Mouse (Mus musculus): ENCODE measurements around the gene Ear6. TPM values are rescaled to one million over a fixed set of nuclear protein-coding genes. Genes with fewer than 3 reads are reported as not detected.
"Not testable (repeated sequence)": the region's sequence is repeated elsewhere in the genome, so short reads cannot be mapped to it uniquely, and the experiment has no call there.

The Ear6 gene
- 0.19 and 0.79 TPM in 2 replicates for polyA plus RNA-seq (2015; fragmentation: Nextera tagmentation; extraction: Ambion mirVana)

- Histone ChIP-seq H3K36me3 (ENCODE audit: control insufficient read depth, insufficient read depth, low read length) (no peaks in the 10 kb centered on the region), H3K4me3 (replicated peaks; ENCODE audit: low read length) (no peak within 1 kb of the TSS), H3K9ac (ENCODE audit: low read length) (no peak within 1 kb of the TSS), H3K4me1 (ENCODE audit: control insufficient read depth, insufficient read depth, low read length) (no peaks in the 10 kb centered on the region), H3K27me3 (ENCODE audit: control insufficient read depth, insufficient read depth, low read length) (no peaks in the 10 kb centered on the region), H3K9me3 (replicated peaks; ENCODE audit: control insufficient read depth, low read length) (no peaks in the 10 kb centered on the region), H3K4me2 (ENCODE audit: low read depth, low read length) (no peak within 1 kb of the TSS), H3K27ac (ENCODE audit: low read length) (no peak within 1 kb of the TSS)
- no peak for ATAC-seq (ENCODE audit: insufficient read depth, low FRiP score)
Measured at GRCm38 (mm10) chr14:51853399-51853798, at the start of gene Ear6. Gene Ear6, plus strand, starts transcription at chr14:51853699.

GRCm38 (mm10) chr14:51826625-51827024 is 26.9 kb upstream of the Ear6 start:
- H3K27ac ChIP-seq (ENCODE audit: low read length): no peak overlapping the region
- no peaks in the 10 kb centered on the region for H3K4me1 ChIP-seq (ENCODE audit: control insufficient read depth, insufficient read depth, low read length)
- H3K9me3 ChIP-seq (replicated peaks; ENCODE audit: control insufficient read depth, low read length): no peaks in the 10 kb centered on the region
- WGBS: 58% methylated on average over 1 of the region's 1 CpGs
- no peak overlapping the region for H3K9ac ChIP-seq (ENCODE audit: low read length)
- no peaks in the 10 kb centered on the region for H3K27me3 ChIP-seq (ENCODE audit: control insufficient read depth, insufficient read depth, low read length)
- no peak overlapping the region for H3K4me2 ChIP-seq (ENCODE audit: low read depth, low read length)
- no peak for ATAC-seq (ENCODE audit: insufficient read depth, low FRiP score)
- H3K36me3 ChIP-seq (ENCODE audit: control insufficient read depth, insufficient read depth, low read length): no peaks in the 10 kb centered on the region
- H3K4me3 ChIP-seq (replicated peaks; ENCODE audit: low read length): no peak overlapping the region

GRCm38 (mm10) chr14:51827842-51828241 is 25.7 kb upstream of the Ear6 start:
- H3K9ac ChIP-seq (ENCODE audit: low read length); H3K9me3 ChIP-seq (replicated peaks; ENCODE audit: control insufficient read depth, low read length); ATAC-seq (ENCODE audit: insufficient read depth, low FRiP score); H3K27ac ChIP-seq (ENCODE audit: low read length); H3K4me3 ChIP-seq (replicated peaks; ENCODE audit: low read length); H3K36me3 ChIP-seq (ENCODE audit: control insufficient read depth, insufficient read depth, low read length); H3K27me3 ChIP-seq (ENCODE audit: control insufficient read depth, insufficient read depth, low read length); H3K4me1 ChIP-seq (ENCODE audit: control insufficient read depth, insufficient read depth, low read length); H3K4me2 ChIP-seq (ENCODE audit: low read depth, low read length): not testable (repeated sequence)
- WGBS: 25% methylated on average over 5 of the region's 5 CpGs

- no peak overlapping the region for H3K9ac ChIP-seq (ENCODE audit: low read length)
- H3K9me3 ChIP-seq (replicated peaks; ENCODE audit: control insufficient read depth, low read length): no peaks in the 10 kb centered on the region
- WGBS: 85% methylated on average over 6 of the region's 6 CpGs
- no peak for ATAC-seq (ENCODE audit: insufficient read depth, low FRiP score)
- no peaks in the 10 kb centered on the region for H3K27me3 ChIP-seq (ENCODE audit: control insufficient read depth, insufficient read depth, low read length)
- no peak overlapping the region for H3K27ac ChIP-seq (ENCODE audit: low read length)
- no peaks in the 10 kb centered on the region for H3K36me3 ChIP-seq (ENCODE audit: control insufficient read depth, insufficient read depth, low read length)
- H3K4me1 ChIP-seq (ENCODE audit: control insufficient read depth, insufficient read depth, low read length): no peaks in the 10 kb centered on the region
- no peak overlapping the region for H3K4me2 ChIP-seq (ENCODE audit: low read depth, low read length)
- H3K4me3 ChIP-seq (replicated peaks; ENCODE audit: low read length): no peak overlapping the region
Measured at GRCm38 (mm10) chr14:51829188-51829587, 24.3 kb upstream of the Ear6 start.

GRCm38 (mm10) chr14:51838480-51838879 is 15.0 kb upstream of the Ear6 start:
- H3K27me3 ChIP-seq (ENCODE audit: control insufficient read depth, insufficient read depth, low read length); H3K4me3 ChIP-seq (replicated peaks; ENCODE audit: low read length); H3K4me1 ChIP-seq (ENCODE audit: control insufficient read depth, insufficient read depth, low read length); H3K9me3 ChIP-seq (replicated peaks; ENCODE audit: control insufficient read depth, low read length); ATAC-seq (ENCODE audit: insufficient read depth, low FRiP score); H3K4me2 ChIP-seq (ENCODE audit: low read depth, low read length); H3K36me3 ChIP-seq (ENCODE audit: control insufficient read depth, insufficient read depth, low read length); H3K27ac ChIP-seq (ENCODE audit: low read length); H3K9ac ChIP-seq (ENCODE audit: low read length): not testable (repeated sequence)
- 25% methylated on average over 2 of the region's 2 CpGs for WGBS

GRCm38 (mm10) chr14:51842250-51842649 is 11.2 kb upstream of the Ear6 start:
- Histone ChIP-seq H3K4me1 (ENCODE audit: control insufficient read depth, insufficient read depth, low read length) (no peaks in the 10 kb centered on the region), H3K9ac (ENCODE audit: low read length) (no peak overlapping the region), H3K4me3 (replicated peaks; ENCODE audit: low read length) (no peak overlapping the region), H3K36me3 (ENCODE audit: control insufficient read depth, insufficient read depth, low read length) (no peaks in the 10 kb centered on the region), H3K27ac (ENCODE audit: low read length) (no peak overlapping the region), H3K27me3 (ENCODE audit: control insufficient read depth, insufficient read depth, low read length) (no peaks in the 10 kb centered on the region), H3K9me3 (replicated peaks; ENCODE audit: control insufficient read depth, low read length) (no peaks in the 10 kb centered on the region), H3K4me2 (ENCODE audit: low read depth, low read length) (no peak overlapping the region)
- no peak for ATAC-seq (ENCODE audit: insufficient read depth, low FRiP score)
- 76% methylated on average over 1 of the region's 1 CpGs for WGBS

- H3K36me3 ChIP-seq (ENCODE audit: control insufficient read depth, insufficient read depth, low read length): no peaks in the 10 kb centered on the region
- no peak for ATAC-seq (ENCODE audit: insufficient read depth, low FRiP score)
- H3K4me2 ChIP-seq (ENCODE audit: low read depth, low read length): no peak overlapping the region
- WGBS: 77% methylated on average over 2 of the region's 2 CpGs
- H3K9ac ChIP-seq (ENCODE audit: low read length): no peak overlapping the region
- H3K9me3 ChIP-seq (replicated peaks; ENCODE audit: control insufficient read depth, low read length): no peaks in the 10 kb centered on the region
- H3K27me3 ChIP-seq (ENCODE audit: control insufficient read depth, insufficient read depth, low read length): no peaks in the 10 kb centered on the region
- no peak overlapping the region for H3K27ac ChIP-seq (ENCODE audit: low read length)
- H3K4me3 ChIP-seq (replicated peaks; ENCODE audit: low read length): no peak overlapping the region
- H3K4me1 ChIP-seq (ENCODE audit: control insufficient read depth, insufficient read depth, low read length): no peaks in the 10 kb centered on the region
Measured at GRCm38 (mm10) chr14:51842781-51843180, 10.7 kb upstream of the Ear6 start.

- Histone ChIP-seq H3K4me1 (ENCODE audit: control insufficient read depth, insufficient read depth, low read length) (no peaks in the 10 kb centered on the region), H3K4me3 (replicated peaks; ENCODE audit: low read length) (no peak overlapping the region), H3K27ac (ENCODE audit: low read length) (no peak overlapping the region), H3K27me3 (ENCODE audit: control insufficient read depth, insufficient read depth, low read length) (no peaks in the 10 kb centered on the region), H3K9ac (ENCODE audit: low read length) (no peak overlapping the region), H3K9me3 (replicated peaks; ENCODE audit: control insufficient read depth, low read length) (no peaks in the 10 kb centered on the region), H3K4me2 (ENCODE audit: low read depth, low read length) (no peak overlapping the region), H3K36me3 (ENCODE audit: control insufficient read depth, insufficient read depth, low read length) (no peaks in the 10 kb centered on the region)
- ATAC-seq (ENCODE audit: insufficient read depth, low FRiP score): no peak
Measured at GRCm38 (mm10) chr14:51843882-51844281, 9.6 kb upstream of the Ear6 start.

- Histone ChIP-seq H3K27ac (ENCODE audit: low read length) (no peak overlapping the region), H3K4me1 (ENCODE audit: control insufficient read depth, insufficient read depth, low read length) (no peaks in the 10 kb centered on the region), H3K27me3 (ENCODE audit: control insufficient read depth, insufficient read depth, low read length) (no peaks in the 10 kb centered on the region), H3K36me3 (ENCODE audit: control insufficient read depth, insufficient read depth, low read length) (no peaks in the 10 kb centered on the region), H3K9me3 (replicated peaks; ENCODE audit: control insufficient read depth, low read length) (no peaks in the 10 kb centered on the region), H3K9ac (ENCODE audit: low read length) (no peak overlapping the region), H3K4me2 (ENCODE audit: low read depth, low read length) (no peak overlapping the region), H3K4me3 (replicated peaks; ENCODE audit: low read length) (no peak overlapping the region)
- no peak for ATAC-seq (ENCODE audit: insufficient read depth, low FRiP score)
- 52% methylated on average over 3 of the region's 3 CpGs for WGBS
Measured at GRCm38 (mm10) chr14:51846566-51846965, 6.9 kb upstream of the Ear6 start.

- 48% methylated on average over 3 of the region's 3 CpGs for WGBS
- H3K27me3 ChIP-seq (ENCODE audit: control insufficient read depth, insufficient read depth, low read length): not testable (repeated sequence)
Measured at GRCm38 (mm10) chr14:51851006-51851405, 2.5 kb upstream of the Ear6 start.

More at GRCm38 (mm10) chr14:51851006-51851405, 2.5 kb upstream of the Ear6 start:
- not testable (repeated sequence) for H3K9me3 ChIP-seq (replicated peaks; ENCODE audit: control insufficient read depth, low read length); H3K27ac ChIP-seq (ENCODE audit: low read length); H3K4me2 ChIP-seq (ENCODE audit: low read depth, low read length); H3K9ac ChIP-seq (ENCODE audit: low read length); H3K4me1 ChIP-seq (ENCODE audit: control insufficient read depth, insufficient read depth, low read length); H3K36me3 ChIP-seq (ENCODE audit: control insufficient read depth, insufficient read depth, low read length); ATAC-seq (ENCODE audit: insufficient read depth, low FRiP score); H3K4me3 ChIP-seq (replicated peaks; ENCODE audit: low read length)
